Mouse (Mus musculus) intestine, embryonic 16.5 days (tissue): ENCODE results near the gene Dffa. TPM values are rescaled to one million over a fixed set of nuclear protein-coding genes. Genes with fewer than 3 reads are reported as not detected.
A peak's percentile ranks its signal among the peaks of the same experiment; 100 is the strongest.
"Not testable (repeated sequence)": the region's sequence is repeated elsewhere in the genome, so short reads cannot be mapped to it uniquely, and the experiment has no call there.

ENCODE experiments used
- ATAC-seq: fragments of 200-750 bp; cut with Nextera tagmentation; 2 replicates; pipeline ENCODE4 v1.8.0; 2017; ENCODE audit warnings: moderate TSS enrichment, moderate library complexity
- H3K27ac ChIP-seq: fragments of 300-500 bp; sonication (generic); 2 replicates; pipeline ENCODE4 v1.5.1; 2014; ENCODE audit warnings: mild to moderate bottlenecking, low read length
- H3K27me3 ChIP-seq: fragments of 300-500 bp; sonication (generic); replicated peaks from 2 replicates; pipeline ENCODE4 v1.6.1; 2014; ENCODE audit warnings: low read length, control low read depth, mixed read lengths; ENCODE audit not compliant: control insufficient read depth, insufficient read depth
- H3K36me3 ChIP-seq: fragments of 300-500 bp; sonication (generic); 2 replicates; pipeline ENCODE4 v1.6.1; 2014; ENCODE audit warnings: low read length, control low read depth; ENCODE audit not compliant: control insufficient read depth, insufficient read depth
- H3K4me1 ChIP-seq: fragments of 300-500 bp; sonication (generic); 2 replicates; pipeline ENCODE4 v1.6.1; 2014; ENCODE audit warnings: low read length, control low read depth, mixed read lengths; ENCODE audit not compliant: control insufficient read depth, insufficient read depth
- H3K4me2 ChIP-seq: fragments of 300-500 bp; sonication (generic); 2 replicates; pipeline ENCODE4 v1.6.1; 2014; ENCODE audit warnings: low read depth, low read length, control low read depth
- H3K4me3 ChIP-seq: fragments of 300-500 bp; sonication (generic); 2 replicates; pipeline ENCODE4 v1.5.1; 2014; ENCODE audit warnings: mild to moderate bottlenecking, low read length
- H3K9ac ChIP-seq: fragments of 300-500 bp; sonication (generic); 2 replicates; pipeline ENCODE4 v1.6.1; 2014; ENCODE audit warnings: low read depth, low read length
- H3K9me3 ChIP-seq: fragments of 300-500 bp; sonication (generic); 2 replicates; pipeline ENCODE4 v1.6.1; 2016; ENCODE audit warnings: low read length, control low read depth; ENCODE audit not compliant: control insufficient read depth
- WGBS: fragments of 180-500 bp; shearing (Covaris S2); extraction: QIAGEN DNeasy Blood & Tissue Kit; methylation state at CpG from one replicate; pipeline ENCODE4 v1.1.7; 2014; 5-methylcytosine and 5-hydroxymethylcytosine counted together
- polyA plus RNA-seq: library from polyadenylated mRNA; unstranded; fragments of >200 nt; fragmentation: Nextera tagmentation; extraction: Ambion mirVana; gene quantifications from 2 replicates; pipeline ENCODE4 v1.2.1, GENCODE M21; 2015

Gene Dffa
- polyA plus RNA-seq, 1 experiment from 2014 or later = 52.2 TPM

GRCm38 (mm10) chr4:149091364-149091763, 12.6 kb upstream of the Dffa start:
- no peak overlapping the region for H3K4me3 ChIP-seq
- H3K9ac ChIP-seq = no peak overlapping the region
- H3K27me3 ChIP-seq = no peaks in the 10 kb centered on the region
- H3K27ac ChIP-seq = no peak overlapping the region
- no peaks in the 10 kb centered on the region for H3K4me1 ChIP-seq
- WGBS = 84% methylated on average over 8 of the region's 8 CpGs
- H3K36me3 ChIP-seq = no peaks in the 10 kb centered on the region
- no peak overlapping the region for H3K4me2 ChIP-seq
- no peak for ATAC-seq
- H3K9me3 ChIP-seq = no peaks in the 10 kb centered on the region

- no peak for ATAC-seq
- H3K27ac ChIP-seq = peak overlapping the region; percentile 47; the same call in 1 of the 2 replicates
Observed at GRCm38 (mm10) chr4:149097956-149098355, 6.0 kb upstream of the Dffa start.

GRCm38 (mm10) chr4:149098571-149098970, 5.4 kb upstream of the Dffa start:
- no peaks in the 10 kb centered on the region for H3K9me3 ChIP-seq
- 10% methylated on average over 11 of the region's 11 CpGs for WGBS
- ATAC-seq = 0 out of 2 replicates have a peak, but pooled peaks have one; percentile 4
- peak overlapping the region; percentile 47 for H3K27ac ChIP-seq
- H3K4me2 ChIP-seq = peak overlapping the region; percentile 86
- H3K27me3 ChIP-seq = no peaks in the 10 kb centered on the region
- H3K4me3 ChIP-seq = peak overlapping the region; percentile 80
- peak overlapping the region; percentile 85 for H3K9ac ChIP-seq
- no peaks in the 10 kb centered on the region for H3K36me3 ChIP-seq
- peaks cover 9% of the 10 kb centered on the region for H3K4me1 ChIP-seq

More at GRCm38 (mm10) chr4:149097956-149098355, 6.0 kb upstream of the Dffa start:
- Histone ChIP-seq H3K9ac (peak overlapping the region; percentile 85), H3K4me2 (peak overlapping the region; percentile 86), H3K27me3 (no peaks in the 10 kb centered on the region), H3K36me3 (no peaks in the 10 kb centered on the region), H3K4me1 (peaks cover 9% of the 10 kb centered on the region), H3K9me3 (no peaks in the 10 kb centered on the region), H3K4me3 (peak overlapping the region; percentile 80)
- WGBS = 80% methylated on average over 3 of the region's 3 CpGs

- peaks cover 9% of the 10 kb centered on the region for H3K4me1 ChIP-seq
- peak; percentile 70 for ATAC-seq
- H3K36me3 ChIP-seq = no peaks in the 10 kb centered on the region
- H3K4me2 ChIP-seq = peak within 1 kb of the TSS; percentile 86
- no peaks in the 10 kb centered on the region for H3K9me3 ChIP-seq
- peak within 1 kb of the TSS; percentile 47 for H3K27ac ChIP-seq
- H3K9ac ChIP-seq = peak within 1 kb of the TSS; percentile 85
- no peaks in the 10 kb centered on the region for H3K27me3 ChIP-seq
- H3K4me3 ChIP-seq = peak within 1 kb of the TSS; percentile 80
- 0% methylated on average over 50 of the region's 50 CpGs for WGBS
Observed at GRCm38 (mm10) chr4:149099369-149100017, 4.5 kb upstream of the Dffa start, which contains the start of gene Pex14. Gene Pex14, minus strand, starts transcription at chr4:149099876.

GRCm38 (mm10) chr4:149100449-149100848, 3.5 kb upstream of the Dffa start:
- not testable (repeated sequence) for H3K4me3 ChIP-seq, H3K36me3 ChIP-seq, H3K27me3 ChIP-seq, H3K27ac ChIP-seq, H3K9me3 ChIP-seq, ATAC-seq, H3K9ac ChIP-seq, H3K4me2 ChIP-seq
- H3K4me1 ChIP-seq = peaks cover 17% of the 10 kb centered on the region
- 87% methylated on average over 12 of the region's 12 CpGs for WGBS

- H3K36me3 ChIP-seq = no peaks in the 10 kb centered on the region
- no peaks in the 10 kb centered on the region for H3K9me3 ChIP-seq
- H3K4me2 ChIP-seq = no peak overlapping the region
- no peaks in the 10 kb centered on the region for H3K27me3 ChIP-seq
- no peak overlapping the region for H3K9ac ChIP-seq
- H3K4me3 ChIP-seq = no peak overlapping the region
- ATAC-seq = no peak
- H3K4me1 ChIP-seq = peaks cover 17% of the 10 kb centered on the region
- no peak overlapping the region for H3K27ac ChIP-seq
- 87% methylated on average over 3 of the region's 3 CpGs for WGBS
Observed at GRCm38 (mm10) chr4:149101456-149101855, 2.5 kb upstream of the Dffa start.

- ATAC-seq = not testable (repeated sequence)
- 84% methylated on average over 12 of the region's 12 CpGs for WGBS
Observed at GRCm38 (mm10) chr4:149119978-149120562, 16.1 kb downstream of the Dffa start.

GRCm38 (mm10) chr4:149123432-149123831, 19.5 kb downstream of the Dffa start:
- no peaks in the 10 kb centered on the region for H3K9me3 ChIP-seq
- 52% methylated on average over 5 of the region's 5 CpGs for WGBS
- H3K4me3 ChIP-seq = no peak overlapping the region
- no peak overlapping the region for H3K9ac ChIP-seq
- H3K4me2 ChIP-seq = no peak overlapping the region
- 0 out of 2 replicates have a peak, but pooled peaks cover 4% of the 10 kb centered on the region for H3K4me1 ChIP-seq
- peak; percentile 79 for ATAC-seq
- H3K36me3 ChIP-seq = no peaks in the 10 kb centered on the region
- no peak overlapping the region for H3K27ac ChIP-seq
- H3K27me3 ChIP-seq = no peaks in the 10 kb centered on the region

More at GRCm38 (mm10) chr4:149119978-149120562, 16.1 kb downstream of the Dffa start:
- not testable (repeated sequence) for H3K27ac ChIP-seq, H3K9me3 ChIP-seq, H3K27me3 ChIP-seq, H3K9ac ChIP-seq, H3K4me1 ChIP-seq, H3K4me2 ChIP-seq, H3K4me3 ChIP-seq, H3K36me3 ChIP-seq

- no peaks in the 10 kb centered on the region for H3K27me3 ChIP-seq
- no peak overlapping the region for H3K27ac ChIP-seq
- no peak overlapping the region for H3K4me3 ChIP-seq
- H3K4me2 ChIP-seq = no peak overlapping the region
- no peak overlapping the region for H3K9ac ChIP-seq
- 63% methylated on average over 11 of the region's 11 CpGs for whole genome bisulfite sequencing
- 0 out of 2 replicates have a peak, but pooled peaks cover 4% of the 10 kb centered on the region for H3K4me1 ChIP-seq
- H3K9me3 ChIP-seq = no peaks in the 10 kb centered on the region
- peaks cover 2% of the 10 kb centered on the region; the same call in 1 of the 2 replicates for H3K36me3 ChIP-seq
- no peak for ATAC-seq
Observed at GRCm38 (mm10) chr4:149125341-149126114, 21.6 kb downstream of the Dffa start.
